Mouse (Mus musculus) lung, adult 2 months (tissue): Measurements from ENCODE around the gene Trove2. TPM values are rescaled to one million over a fixed set of nuclear protein-coding genes. Genes with fewer than 3 reads are reported as not detected.

Experiments used
- DNase-seq: peaks from one replicate; pipeline ENCODE4 v3.0.0; 2022
- H3K4me1 ChIP-seq: fragments of 200-500 bp; 2 replicates; pipeline ENCODE4 v1.6.1; 2011; ENCODE audit warnings: low read length; ENCODE audit not compliant: control insufficient read depth, insufficient read depth
- H3K4me3 ChIP-seq: fragments of 200-500 bp; replicated peaks from 2 replicates; pipeline ENCODE3; 2011; ENCODE audit warnings: low read depth, mild to moderate bottlenecking, control low read depth, low read length; ENCODE audit errors: extremely low read depth
- CTCF ChIP-seq: fragments of 200-500 bp; IDR thresholded peaks from 2 replicates; pipeline ENCODE4 v1.5.1; 2011; ENCODE audit warnings: mild to moderate bottlenecking, low read length, control low read depth; ENCODE audit not compliant: insufficient read depth
- POLR2A ChIP-seq: fragments of 200-500 bp; IDR thresholded peaks from 2 replicates; pipeline ENCODE4 v1.6.1; 2011; ENCODE audit warnings: low read depth, mild to moderate bottlenecking, control low read depth, low read length, borderline replicate concordance; ENCODE audit errors: extremely low read depth
- WGBS: fragments of 180-500 bp; shearing (Covaris S2); methylation state at CpG from one replicate; pipeline ENCODE4 v1.1.7; 2018; 5-methylcytosine and 5-hydroxymethylcytosine counted together
- polyA plus RNA-seq: library from polyadenylated mRNA; depleted of rRNA; stranded (reverse); fragments of >200 nt; gene quantifications from 2 replicates; pipeline ENCODE4 v1.2.3, GENCODE M21; 2012; rRNA removed

The Trove2 gene
- 2.9 and 5.1 TPM in 2 replicates for polyA plus RNA-seq

GRCm38 (mm10) chr1:143776446-143777411, at the start of gene Trove2, which contains the start of gene Uchl5:
Gene Trove2, minus strand, starts transcription at chr1:143777068.
Gene Uchl5, plus strand, starts transcription at chr1:143777272.
- under 1% methylated on average over 81 of the region's 84 CpGs for WGBS
- Histone ChIP-seq H3K4me3 (peak within 1 kb of the TSS; percentile 93), H3K4me1 (no peaks in the 10 kb centered on the region; the same call in none of the 2 replicates)
- TF ChIP-seq CTCF (peak; percentile 66), POLR2A (peak; percentile 64; the same call in 1 of the 2 replicates)
- peak; percentile 93 for DNase-seq

- Histone ChIP-seq H3K4me1 (no peaks in the 10 kb centered on the region), H3K4me3 (no peak overlapping the region)
- no peak for DNase-seq
- no peak for TF ChIP-seq POLR2A
- no peak for TF ChIP-seq CTCF
- WGBS, result 85% methylated on average over 3 of the region's 3 CpGs
Measured at GRCm38 (mm10) chr1:143822677-143823076, 45.8 kb upstream of the Trove2 start.

- WGBS, result 53% methylated on average over 2 of the region's 2 CpGs
- Histone ChIP-seq H3K4me3 (no peak overlapping the region), H3K4me1 (no peaks in the 10 kb centered on the region)
- no peak for TF ChIP-seq CTCF
- no peak for TF ChIP-seq POLR2A
- DNase-seq, result no peak
Measured at GRCm38 (mm10) chr1:143820096-143820877, 43.4 kb upstream of the Trove2 start.

- TF ChIP-seq POLR2A, result no peak
- TF ChIP-seq CTCF, result peak; percentile 86
Measured at GRCm38 (mm10) chr1:143813676-143814360, 37.0 kb upstream of the Trove2 start.

GRCm38 (mm10) chr1:143809062-143809461, 32.2 kb upstream of the Trove2 start:
- 74% methylated on average over 6 of the region's 6 CpGs for whole genome bisulfite sequencing
- TF ChIP-seq POLR2A, result no peak
- TF ChIP-seq CTCF, result no peak
- DNase-seq, result no peak
- H3K4me1 ChIP-seq, result no peaks in the 10 kb centered on the region
- no peak overlapping the region for H3K4me3 ChIP-seq

More at GRCm38 (mm10) chr1:143813676-143814360, 37.0 kb upstream of the Trove2 start:
- WGBS, result 31% methylated on average over 7 of the region's 7 CpGs
- peak; percentile 69 for DNase-seq
- Histone ChIP-seq H3K4me1 (no peaks in the 10 kb centered on the region), H3K4me3 (no peak overlapping the region)

GRCm38 (mm10) chr1:143803537-143803936, 26.7 kb upstream of the Trove2 start:
- 24% methylated on average over 4 of the region's 4 CpGs for WGBS
- no peaks in the 10 kb centered on the region for H3K4me1 ChIP-seq
- H3K4me3 ChIP-seq, result no peak overlapping the region
- no peak for DNase-seq
- TF ChIP-seq CTCF (no peak; the same call in 1 of the 2 replicates), POLR2A (no peak)

GRCm38 (mm10) chr1:143788584-143789227, 11.8 kb upstream of the Trove2 start:
- DNase-seq, result peak; percentile 43
- H3K4me3 ChIP-seq, result no peak overlapping the region
- TF ChIP-seq POLR2A, result no peak
- TF ChIP-seq CTCF, result peak; percentile 92
- WGBS, result 86% methylated on average over 2 of the region's 2 CpGs
- no peaks in the 10 kb centered on the region for H3K4me1 ChIP-seq

GRCm38 (mm10) chr1:143777558-143778218, 820 bp upstream of the Trove2 start:
- no peak for TF ChIP-seq CTCF
- TF ChIP-seq POLR2A, result no peak
- Histone ChIP-seq H3K4me3 (peak overlapping the region; percentile 70), H3K4me1 (no peaks in the 10 kb centered on the region; the same call in 1 of the 2 replicates)
- WGBS, result under 1% methylated on average over 39 of the region's 39 CpGs
- DNase-seq, result no peak
